Mouse (Mus musculus): ENCODE data around the gene Itgb7. TPM values are rescaled to one million over a fixed set of nuclear protein-coding genes. Genes with fewer than 3 reads are reported as not detected.

The Itgb7 gene
- total RNA-seq, 2 experiments from 2014 or later: 0.41 to 1.2 TPM

DNA sequence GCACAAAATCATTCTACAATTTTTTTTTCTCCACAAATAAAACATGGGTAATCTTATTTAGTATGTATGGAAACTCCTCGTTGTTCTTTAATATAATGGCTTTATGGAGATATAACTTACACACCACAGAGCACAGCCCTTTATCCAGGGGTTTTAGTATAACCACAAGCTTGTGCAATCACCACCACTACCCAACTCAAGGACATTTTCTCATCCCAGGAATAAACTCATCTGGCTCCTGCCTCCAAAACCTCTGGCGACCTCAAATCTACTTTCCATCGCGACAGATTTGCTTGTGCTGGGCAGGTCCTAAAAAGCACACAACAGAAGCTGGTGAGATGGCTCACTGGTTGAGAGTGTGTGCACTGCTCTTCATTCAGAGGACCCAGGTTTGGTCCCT is 38.1 kb downstream of the Itgb7 start:
- DNase-seq: no peak

- DNase-seq: no peak
Measured at GRCm38 (mm10) chr15:102192820-102193386, 38.8 kb downstream of the Itgb7 start.

DNA sequence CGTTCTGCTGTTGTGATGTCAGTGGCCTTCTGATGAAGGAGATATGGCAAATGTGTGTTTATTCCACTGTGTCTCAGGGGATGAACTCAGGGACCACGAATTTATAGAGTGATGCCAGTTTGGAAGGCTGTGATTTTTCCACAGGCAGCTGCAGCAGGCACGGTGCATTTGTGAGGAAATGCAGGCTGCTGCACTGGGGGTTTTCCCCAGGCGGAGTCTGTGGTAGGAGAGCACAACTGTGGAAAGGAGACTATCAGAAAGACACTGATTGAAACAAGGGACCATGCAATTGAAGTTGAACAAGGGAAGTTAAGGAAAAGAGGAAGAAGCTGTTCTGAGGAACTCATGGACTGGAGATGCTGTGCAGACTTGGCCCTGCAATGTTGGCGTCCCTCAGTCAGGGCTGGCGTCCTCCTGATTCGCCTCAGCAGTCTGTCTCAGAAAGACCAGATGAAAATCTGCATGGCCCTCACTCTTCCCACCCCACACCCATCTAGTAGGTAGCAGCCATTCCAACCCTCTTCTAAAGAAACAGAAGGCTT is 39.4 kb downstream of the Itgb7 start:
- DNase-seq: no peak

DNA sequence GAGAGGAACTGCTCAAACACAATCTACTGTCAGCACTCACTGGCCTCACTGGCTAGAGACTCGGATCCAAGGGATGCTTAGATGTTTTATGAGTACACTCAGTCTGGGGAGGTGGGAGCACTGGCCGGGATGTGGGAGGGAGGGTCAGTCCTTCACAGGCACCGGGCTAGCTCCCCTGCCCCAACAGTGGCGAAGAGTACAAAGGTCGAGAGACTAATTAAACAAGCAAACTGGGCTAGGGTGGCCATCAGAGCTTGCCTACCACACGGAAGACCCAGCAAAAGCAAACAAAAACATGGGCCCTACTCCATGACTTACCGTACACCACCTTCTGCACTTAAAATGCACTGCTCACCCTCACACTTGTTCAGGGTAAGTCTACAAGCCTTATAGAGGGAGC is 40.0 kb downstream of the Itgb7 start:
- no peak for DNase-seq

GRCm38 (mm10) chr15:102188883-102189282 is 42.9 kb downstream of the Itgb7 start:
- DNase-seq: no peak

GRCm38 (mm10) chr15:102188096-102188495 is 43.6 kb downstream of the Itgb7 start:
- DNase-seq: peak; percentile 29

- no peak for DNase-seq
Measured at GRCm38 (mm10) chr15:102186239-102186638, 45.5 kb downstream of the Itgb7 start.

GRCm38 (mm10) chr15:102183076-102183475 is 48.7 kb downstream of the Itgb7 start:
- DNase-seq: no peak

GRCm38 (mm10) chr15:102179924-102180323 is 51.8 kb downstream of the Itgb7 start:
- no peak for DNase-seq

- no peak for DNase-seq
Measured at GRCm38 (mm10) chr15:102179106-102179505, 52.6 kb downstream of the Itgb7 start.

DNA sequence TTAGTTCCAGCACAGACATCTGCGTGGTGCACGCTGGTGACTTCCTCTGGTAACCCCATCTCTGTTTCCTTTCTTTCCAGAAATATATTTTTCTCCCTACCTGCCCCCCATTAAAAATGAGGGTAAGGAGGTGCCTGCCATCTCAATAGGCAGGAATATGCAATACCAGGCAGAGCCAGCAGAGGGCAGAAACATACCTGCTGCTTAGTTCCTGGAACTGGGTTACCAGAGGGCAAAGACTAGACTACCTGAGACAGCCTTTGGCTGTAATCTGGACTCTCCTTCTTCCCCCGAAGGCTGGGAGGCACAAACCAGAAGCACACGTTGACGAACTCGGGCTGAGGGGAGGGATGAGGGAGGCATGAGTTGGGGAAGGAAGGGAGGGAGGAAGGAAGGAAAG is 53.5 kb downstream of the Itgb7 start:
- DNase-seq: peak; percentile 53

GRCm38 (mm10) chr15:102177417-102177816 is 54.3 kb downstream of the Itgb7 start:
- no peak for DNase-seq

DNA sequence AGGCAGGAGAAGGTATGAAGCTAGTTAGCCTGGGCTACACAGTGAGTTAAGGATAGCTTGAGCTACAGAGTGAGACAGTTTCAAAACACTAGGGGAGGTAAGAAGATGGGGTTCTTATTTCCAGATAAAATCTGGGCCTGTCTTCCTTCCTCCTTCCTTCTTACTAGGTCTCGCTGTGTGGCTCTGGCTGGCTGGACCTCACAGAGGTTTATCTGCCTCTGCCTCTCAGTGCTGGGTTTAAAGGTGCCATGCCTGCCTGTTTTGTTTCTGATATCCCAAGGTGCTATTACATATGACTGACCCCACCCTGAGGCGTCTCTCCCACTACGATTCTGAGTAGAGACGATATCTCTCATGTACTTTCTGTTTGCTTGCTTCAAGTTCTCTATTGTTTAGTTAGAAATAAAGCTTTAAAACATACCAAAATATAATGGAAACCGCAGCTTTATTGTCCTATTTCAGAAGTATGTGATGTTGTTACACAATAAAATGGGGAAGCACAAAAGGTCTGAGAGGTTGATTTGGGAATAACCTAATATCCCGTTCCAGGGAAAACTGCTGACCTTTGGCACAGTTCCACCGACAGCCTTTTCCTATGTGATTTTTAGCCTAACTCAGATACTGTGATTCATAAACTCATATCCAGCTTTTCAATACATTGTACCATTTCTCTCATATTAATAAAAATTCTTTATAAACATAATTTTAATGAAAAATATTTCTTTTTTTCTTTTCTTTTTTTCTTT is 55.0 kb downstream of the Itgb7 start:
- DNase-seq: no peak

- no peak for DNase-seq
Measured at GRCm38 (mm10) chr15:102175736-102176319, 55.9 kb downstream of the Itgb7 start.

DNA sequence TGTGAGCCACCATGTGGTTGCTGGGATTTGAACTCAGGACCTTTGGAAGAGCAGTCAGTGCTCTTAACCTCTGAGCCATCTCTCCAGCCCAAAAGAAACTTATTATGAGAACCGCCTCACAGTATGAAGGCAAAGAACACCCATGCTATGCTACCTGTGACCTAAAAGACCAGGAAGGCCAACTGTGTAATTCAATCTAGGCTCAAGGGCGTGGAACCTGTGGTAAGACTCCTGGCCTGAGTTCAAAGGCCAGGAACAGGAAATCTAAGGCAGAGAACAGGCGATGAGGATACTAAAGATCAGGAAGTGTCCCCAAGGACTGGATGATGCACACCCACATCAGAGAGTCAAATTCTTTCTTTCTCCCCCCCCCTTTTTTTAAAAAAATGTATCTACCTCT is 58.2 kb downstream of the Itgb7 start:
- DNase-seq: no peak

- DNase-seq: no peak
Measured at GRCm38 (mm10) chr15:102169064-102169463, 62.7 kb downstream of the Itgb7 start.

GRCm38 (mm10) chr15:102167620-102168021 is 64.1 kb downstream of the Itgb7 start:
- DNase-seq: no peak

Other genes starting within 250 kb of the Itgb7 start
- under 1 TPM; 0.13 to 0.19 TPM for gene Krt8, start 227.5 kb downstream of the Itgb7 start, total RNA-seq (2021)
- gene Krt18, start 203.8 kb downstream of the Itgb7 start, total RNA-seq (2021): under 1 TPM; 0.18 to 0.29 TPM
- 100 to 1,000 TPM; 141 to 145 TPM for gene Eif4b, start 158.2 kb downstream of the Itgb7 start, total RNA-seq (2021)
- gene Tns2, start 131.5 kb downstream of the Itgb7 start, total RNA-seq (2021): 10 to 100 TPM; 22.3 to 32.0 TPM
- gene Spryd3, start 95.7 kb downstream of the Itgb7 start, total RNA-seq (2021): 1 to 10 TPM; 7.1 to 7.9 TPM
- 10 to 100 TPM; 46.4 to 68.2 TPM for gene Igfbp6, start 87.6 kb downstream of the Itgb7 start, total RNA-seq (2021)
- gene Soat2, start 81.4 kb downstream of the Itgb7 start, total RNA-seq (2021): under 1 TPM in 1 of 2 experiments, not detected in 1; 0.16 TPM
- 10 to 100 TPM; 25.5 to 25.6 TPM for gene Zfp740, start 28.7 kb downstream of the Itgb7 start, total RNA-seq (2021)
- gene Csad, start 27.2 kb downstream of the Itgb7 start, total RNA-seq (2021): 10 to 100 TPM; 10.4 to 16.7 TPM
- gene Rarg, start 25.6 kb upstream of the Itgb7 start, total RNA-seq (2021): 1 to 10 TPM; 9.3 to 9.8 TPM
- not detected for gene Gm9918, start 38.6 kb upstream of the Itgb7 start, total RNA-seq (2021)
- 10 to 100 TPM; 12.1 to 14.1 TPM for gene Mfsd5, start 47.5 kb upstream of the Itgb7 start, total RNA-seq (2021)
- gene Espl1, start 64.3 kb upstream of the Itgb7 start, total RNA-seq (2021): 1 to 10 TPM in 1 of 2 experiments, under 1 TPM in 1; 0.51 to 1.4 TPM
- gene Pfdn5, start 94.2 kb upstream of the Itgb7 start, total RNA-seq (2021): 100 to 1,000 TPM; 189 to 204 TPM
- gene Myg1, start 99.8 kb upstream of the Itgb7 start, total RNA-seq (2021): 10 to 100 TPM; 14.0 to 16.2 TPM
- 1 to 10 TPM; 6.0 to 7.5 TPM for gene Aaas, start 118.8 kb upstream of the Itgb7 start, total RNA-seq (2021)
- not detected for gene Sp7, start 135.2 kb upstream of the Itgb7 start, total RNA-seq (2021)
- gene Sp1, start 174.2 kb upstream of the Itgb7 start, total RNA-seq (2021): 10 to 100 TPM; 15.9 to 20.9 TPM
- gene Amhr2, start 213.4 kb upstream of the Itgb7 start, total RNA-seq (2021): 1 to 10 TPM; 2.8 to 6.3 TPM
- gene Prr13, start 227.1 kb upstream of the Itgb7 start, total RNA-seq (2021): 10 to 100 TPM; 12.9 to 13.2 TPM
- gene Pcbp2, start 238.6 kb upstream of the Itgb7 start, total RNA-seq (2021): 100 to 1,000 TPM; 409 to 410 TPM